Mouse (Mus musculus) brain, embryonic 14.5 days (tissue): ENCODE measurements around the gene Olfr1370.

Experiments used
- CTCF ChIP-seq: fragments of 200-500 bp; IDR thresholded peaks from 2 replicates; pipeline ENCODE4 v1.5.1; 2012; ENCODE audit warnings: inconsistent platforms, mild to moderate bottlenecking, moderate library complexity, borderline replicate concordance; ENCODE audit not compliant: insufficient read depth, insufficient read length; ENCODE audit errors: extremely low read depth
- POLR2A ChIP-seq: fragments of 200-500 bp; IDR thresholded peaks from 2 replicates; pipeline ENCODE4 v1.6.1; 2012; ENCODE audit warnings: mild to moderate bottlenecking, inconsistent platforms, borderline replicate concordance; ENCODE audit not compliant: poor library complexity, insufficient read depth, insufficient read length, severe bottlenecking; ENCODE audit errors: extremely low read depth

DNA sequence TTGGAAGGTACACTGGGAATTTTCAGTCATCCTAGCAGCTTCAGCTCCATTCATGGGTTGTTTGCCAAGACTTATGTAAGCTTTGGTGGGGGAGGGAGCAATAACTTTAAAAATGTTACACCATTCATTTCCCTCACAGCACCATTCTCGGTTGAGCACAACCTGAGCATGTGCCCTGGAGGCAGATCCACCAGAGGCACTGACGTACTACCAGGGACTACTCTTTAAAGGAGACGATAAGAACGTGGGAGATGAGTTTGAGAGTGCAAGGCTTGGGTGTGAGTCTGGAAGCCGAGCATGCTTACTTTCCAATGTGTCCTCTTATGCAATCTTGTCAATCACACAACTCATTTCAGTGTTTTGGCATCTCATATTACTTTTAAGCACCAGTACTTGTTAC, 49.9 kb downstream of the Olfr1370 start:
- TF ChIP-seq CTCF: no peak
- no peak for TF ChIP-seq POLR2A
